Mouse (Mus musculus): ENCODE data around the gene Dnase1.
"Not testable (repeated sequence)": the region's sequence is repeated elsewhere in the genome, so short reads cannot be mapped to it uniquely, and the experiment has no call there.

Dnase1 gene

DNA sequence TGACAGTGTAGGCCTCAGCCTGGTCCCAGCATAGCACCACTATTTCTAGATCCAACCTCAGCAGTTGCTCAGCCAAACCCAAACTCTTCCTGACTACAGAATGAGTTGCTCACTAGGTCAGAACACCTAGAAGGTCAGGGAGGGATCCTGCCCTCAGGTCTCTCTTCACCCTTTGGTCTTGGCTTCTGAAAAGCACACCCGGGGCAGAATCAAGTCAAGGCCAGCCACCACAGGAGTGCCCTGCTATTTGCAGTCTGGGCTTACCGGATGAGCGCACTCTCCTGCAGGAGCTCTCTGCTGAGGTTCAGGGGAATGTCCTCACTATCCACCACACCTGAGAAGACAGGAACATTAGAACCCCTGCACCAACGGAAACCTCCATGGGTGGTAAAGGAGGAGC, 15.9 kb downstream of the Dnase1 start:
- DNase-seq = no peak

GRCm38 (mm10) chr16:4053811-4054210, 17.1 kb downstream of the Dnase1 start:
- DNase-seq = no peak

DNA sequence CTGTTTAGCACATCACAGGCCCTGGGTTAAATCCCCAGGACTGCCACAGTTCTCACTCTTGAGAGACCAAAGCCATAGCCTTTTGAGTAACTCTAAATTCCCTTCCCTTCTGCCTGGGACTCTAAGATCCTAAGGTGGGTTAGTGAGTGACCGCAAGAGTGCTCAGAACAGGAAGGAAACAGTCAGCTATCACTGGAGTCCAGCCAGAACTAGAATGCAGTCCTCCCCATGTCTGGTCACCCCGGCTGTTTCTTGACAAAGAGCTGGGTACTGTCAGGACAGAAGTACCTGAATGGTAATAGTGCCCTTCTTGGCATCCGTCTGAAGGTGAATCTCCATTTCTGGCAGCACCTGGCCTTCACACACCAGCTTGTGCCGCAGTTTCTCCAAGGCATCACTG, 28.2 kb downstream of the Dnase1 start:
- no peak for DNase-seq

DNA sequence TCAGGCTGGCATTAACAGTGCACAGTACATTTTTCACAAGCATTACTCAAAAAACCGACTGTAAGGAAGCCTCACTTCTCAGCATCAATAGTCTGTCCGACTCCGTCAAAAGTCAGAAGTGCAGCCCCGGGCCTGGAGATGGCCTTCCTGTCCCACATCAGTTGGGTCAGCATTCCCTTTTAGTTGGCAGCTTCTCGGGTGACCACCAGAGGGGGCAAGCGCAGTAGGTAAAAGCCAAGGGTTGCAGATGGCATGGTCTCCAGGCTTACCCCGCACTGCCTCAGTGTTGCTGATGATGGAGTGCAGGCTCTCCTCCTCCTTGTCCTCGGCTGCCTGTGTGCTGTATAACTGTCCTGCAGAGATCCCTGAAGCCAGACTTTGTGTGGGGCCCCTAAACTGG, 31.8 kb downstream of the Dnase1 start:
- peak; percentile 49 for DNase-seq

DNA sequence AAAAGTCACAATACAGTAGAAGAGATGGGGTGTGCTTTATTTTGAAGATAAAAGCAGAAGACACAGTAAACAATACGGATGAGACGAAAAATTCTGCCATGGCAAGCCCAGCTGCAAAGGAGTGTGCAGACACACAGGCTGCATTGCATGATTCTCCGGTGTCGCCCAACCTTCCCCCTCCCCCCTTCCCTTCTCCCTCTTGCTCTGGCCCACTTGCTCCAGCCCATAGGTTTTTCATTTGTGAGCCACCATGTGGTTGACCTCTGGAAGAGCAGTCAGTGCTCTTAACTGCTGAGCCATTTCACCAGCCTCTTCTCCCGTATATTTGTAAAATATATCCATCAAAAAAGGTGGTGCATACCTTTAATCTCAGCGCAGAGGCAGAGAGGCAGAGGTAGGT, 37.6 kb downstream of the Dnase1 start:
- no peak for DNase-seq

GRCm38 (mm10) chr16:4074836-4075235, 38.1 kb downstream of the Dnase1 start:
- DNase-seq = no peak

GRCm38 (mm10) chr16:4077384-4078061, 40.8 kb downstream of the Dnase1 start, which contains the start of gene Trap1:
Gene Trap1 (minus strand): TSS chr16:4077827.
- peak; percentile 89 to 96 for DNase-seq

- DNase-seq = peak in 1 of 2 experiments; percentile 21
Observed at GRCm38 (mm10) chr16:4078302-4078701, 41.6 kb downstream of the Dnase1 start.

GRCm38 (mm10) chr16:4079656-4080055, 42.9 kb downstream of the Dnase1 start:
- no peak for DNase-seq

DNA sequence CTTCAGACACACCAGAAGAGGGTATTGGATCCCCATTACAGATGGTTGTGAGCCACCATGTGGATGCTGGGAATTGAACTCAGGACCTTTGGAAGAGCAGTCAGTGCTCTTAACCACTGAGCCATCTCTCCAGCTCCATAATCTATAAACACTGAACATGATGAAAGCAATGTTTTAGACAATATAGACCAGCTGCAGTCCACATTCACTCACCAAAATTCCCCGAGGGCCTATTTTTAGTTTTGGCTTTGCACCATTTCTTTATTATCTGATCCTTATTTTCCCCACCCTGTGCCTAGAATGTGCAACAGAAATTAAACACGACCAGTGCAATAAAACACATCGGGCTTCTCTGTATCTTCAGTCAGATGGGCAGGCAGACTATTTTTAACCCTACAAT, 43.7 kb downstream of the Dnase1 start:
- not testable (repeated sequence) for DNase-seq

GRCm38 (mm10) chr16:4085051-4085450, 48.3 kb downstream of the Dnase1 start:
- no peak for DNase-seq

- DNase-seq = no peak
Observed at GRCm38 (mm10) chr16:4085851-4086387, 49.2 kb downstream of the Dnase1 start.

DNA sequence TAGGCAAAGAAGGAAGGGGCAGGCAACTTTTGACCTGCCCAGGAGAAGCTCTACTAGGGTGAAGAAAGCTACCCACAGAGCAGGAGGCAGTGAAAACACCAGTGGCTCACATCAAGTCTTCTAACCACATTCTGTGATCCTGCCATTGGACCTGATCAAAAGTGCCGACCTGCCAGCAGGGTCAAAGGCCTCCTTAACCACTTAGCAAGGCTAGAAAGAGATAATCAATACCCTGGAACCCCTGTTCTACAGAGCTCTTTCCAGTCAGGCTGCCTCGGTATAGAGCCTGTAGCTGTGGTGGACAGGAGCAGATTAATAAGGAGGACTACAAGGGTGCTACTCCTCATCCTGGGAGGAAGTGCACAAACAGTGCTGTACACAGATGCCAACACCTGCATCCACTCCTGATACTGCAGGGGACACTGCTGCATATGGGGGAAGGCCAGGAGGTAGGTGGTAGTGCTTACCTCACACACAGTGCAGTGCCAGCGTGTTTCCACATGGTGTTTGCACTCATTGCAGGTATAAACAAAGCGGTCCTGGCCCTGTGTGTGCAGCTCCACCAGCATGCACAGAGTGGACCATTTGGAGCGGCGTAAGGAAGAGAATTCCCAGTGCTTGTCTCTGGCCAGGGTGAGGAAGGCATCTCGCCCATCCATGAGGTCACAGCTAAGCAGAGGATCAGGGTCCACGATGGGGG, 50.6 kb downstream of the Dnase1 start:
- DNase-seq = no peak

All from cerebellum, adult 18-20 months (tissue).